Mouse (Mus musculus) olfactory bulb, adult 2 months (tissue): ENCODE data around the gene Imp3.

Source experiments
- CTCF ChIP-seq: fragments of 200-500 bp; IDR thresholded peaks from 2 replicates; pipeline ENCODE4 v1.5.1; 2012; ENCODE audit warnings: low read depth, mild to moderate bottlenecking, low read length, moderate library complexity; ENCODE audit not compliant: insufficient read depth
- POLR2A ChIP-seq: fragments of 200-500 bp; IDR thresholded peaks from 2 replicates; pipeline ENCODE4 v1.6.1; 2012; ENCODE audit warnings: mild to moderate bottlenecking, low read depth, low read length, moderate library complexity; ENCODE audit not compliant: insufficient read depth

- TF ChIP-seq CTCF (no peak), POLR2A (no peak)
Measured at GRCm38 (mm10) chr9:56887581-56887980, 49.7 kb upstream of the Imp3 start.
